Mouse (Mus musculus): Measurements from ENCODE around the gene Itk. TPM values are rescaled to one million over a fixed set of nuclear protein-coding genes. Genes with fewer than 3 reads are reported as not detected.

Gene Itk
- polyA plus RNA-seq, 1 experiment from 2014 or later: 0.33 TPM

DNA sequence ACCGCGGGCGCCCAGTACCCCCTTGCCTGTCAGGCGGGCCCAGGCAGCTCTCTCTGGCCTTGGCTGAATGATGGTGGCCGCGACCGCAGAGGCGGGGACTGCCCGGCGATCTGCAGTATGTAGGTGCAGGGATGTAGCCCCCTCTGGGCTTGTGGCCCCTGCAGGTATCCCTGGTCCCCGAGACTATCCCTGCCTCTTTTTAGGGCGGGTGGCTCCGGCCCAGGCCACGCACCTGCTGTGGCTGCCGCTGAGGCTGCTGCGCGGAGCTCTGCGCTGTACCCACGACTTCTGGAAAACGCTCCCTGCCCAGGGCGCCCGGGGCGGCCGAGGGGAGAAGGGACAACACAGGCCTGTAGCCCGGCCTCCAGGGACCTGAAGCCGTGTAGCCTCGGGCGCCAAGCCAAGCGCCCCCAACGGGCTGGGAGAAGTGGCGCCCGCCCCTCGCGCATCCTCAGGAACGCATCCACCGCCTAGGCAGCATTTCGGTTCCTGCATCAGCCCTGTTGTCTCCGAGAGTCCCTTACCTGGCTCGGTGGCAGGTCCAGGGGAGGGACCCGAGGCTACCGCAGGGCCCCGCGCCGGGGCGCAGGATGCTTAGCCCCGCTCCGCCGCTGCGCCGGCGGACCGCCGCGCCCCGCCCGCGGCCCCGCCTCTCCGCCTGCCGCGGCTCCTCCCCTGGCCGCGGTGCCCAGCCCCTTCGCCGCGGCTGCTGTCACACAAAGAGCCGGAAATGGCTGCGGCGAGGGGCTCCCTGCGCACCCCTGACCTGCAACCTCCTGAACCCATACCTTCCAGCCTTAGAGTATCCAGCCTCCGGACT is 77.4 kb downstream of the Itk start:
- Histone ChIP-seq H3K4me3 (ENCODE audit: low read length) (peak overlapping the region; percentile 73), H3K4me2 (ENCODE audit: low read depth, low read length) (peak overlapping the region; percentile 98), H3K9ac (ENCODE audit: low read depth, low read length) (peak overlapping the region; percentile 73), H3K27me3 (replicated peaks; ENCODE audit: control insufficient read depth, insufficient read depth, low read length) (no peaks in the 10 kb centered on the region), H3K27ac (ENCODE audit: low read length) (peak overlapping the region; percentile 19; the same call in 1 of the 2 replicates), H3K36me3 (ENCODE audit: control insufficient read depth, insufficient read depth, low read length) (no peaks in the 10 kb centered on the region), H3K4me1 (ENCODE audit: control insufficient read depth, insufficient read depth, low read length) (peaks cover 11% of the 10 kb centered on the region), H3K9me3 (ENCODE audit: control insufficient read depth, low read length) (no peaks in the 10 kb centered on the region)
- peak; percentile 92 for ATAC-seq
- under 1% methylated on average over 53 of the region's 71 CpGs for whole genome bisulfite sequencing

DNA sequence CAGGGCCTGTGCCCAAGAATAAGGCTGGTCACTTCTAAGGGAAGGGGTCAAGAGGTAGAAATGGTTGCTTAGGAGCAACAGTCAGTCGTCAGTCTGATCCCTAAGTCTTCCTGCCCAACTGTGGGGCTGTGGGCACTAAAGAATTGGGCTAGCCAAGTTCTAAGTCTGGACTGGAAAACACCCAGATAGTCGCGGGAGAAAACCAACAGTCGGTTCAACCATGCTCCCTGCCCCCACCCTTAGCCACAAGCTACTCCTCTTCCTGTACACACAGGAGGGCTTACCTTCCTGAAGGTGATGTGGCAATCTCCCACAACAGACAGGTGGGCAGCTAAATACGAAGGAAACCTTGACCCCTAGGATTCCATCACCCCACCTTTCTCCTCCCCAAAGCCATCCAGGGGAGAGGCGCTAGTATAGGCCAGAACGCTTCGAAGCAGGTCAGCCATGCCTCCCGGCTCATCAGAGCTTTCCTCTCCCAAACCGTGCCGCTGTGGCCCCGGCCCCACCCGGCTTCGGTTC is 78.1 kb downstream of the Itk start:
- Histone ChIP-seq H3K9ac (ENCODE audit: low read depth, low read length) (peak overlapping the region; percentile 73), H3K4me1 (ENCODE audit: control insufficient read depth, insufficient read depth, low read length) (peaks cover 11% of the 10 kb centered on the region), H3K9me3 (ENCODE audit: control insufficient read depth, low read length) (no peaks in the 10 kb centered on the region), H3K27me3 (replicated peaks; ENCODE audit: control insufficient read depth, insufficient read depth, low read length) (no peaks in the 10 kb centered on the region), H3K4me3 (ENCODE audit: low read length) (peak overlapping the region; percentile 73), H3K4me2 (ENCODE audit: low read depth, low read length) (peak overlapping the region; percentile 98), H3K36me3 (ENCODE audit: control insufficient read depth, insufficient read depth, low read length) (no peaks in the 10 kb centered on the region), H3K27ac (ENCODE audit: low read length) (peak overlapping the region; percentile 19; the same call in 1 of the 2 replicates)
- ATAC-seq: peak; percentile 7; the same call in 1 of the 2 replicates
- WGBS: 13% methylated on average over 14 of the region's 14 CpGs

DNA sequence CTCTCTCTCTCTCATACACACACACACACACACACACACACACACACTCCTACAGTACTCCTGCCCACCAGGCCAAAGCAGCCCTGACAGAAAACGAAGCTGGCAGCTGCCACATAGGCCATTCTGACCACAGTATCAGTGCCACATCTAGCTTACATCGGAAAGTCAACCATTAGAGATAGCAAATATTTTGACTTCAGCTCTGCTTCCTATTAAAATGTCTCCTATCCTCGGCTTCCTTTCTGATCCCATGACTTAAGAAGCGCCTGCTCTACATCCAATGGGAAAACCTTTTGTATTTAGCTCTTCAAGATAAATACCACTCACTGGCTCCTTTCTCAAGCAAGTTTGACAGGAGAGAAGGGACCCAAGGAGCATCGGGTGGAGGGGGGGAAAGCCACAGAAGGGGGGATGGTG is 78.7 kb downstream of the Itk start:
- H3K27me3 ChIP-seq (replicated peaks; ENCODE audit: control insufficient read depth, insufficient read depth, low read length): no peaks in the 10 kb centered on the region
- no peak overlapping the region for H3K4me3 ChIP-seq (ENCODE audit: low read length)
- H3K27ac ChIP-seq (ENCODE audit: low read length): no peak overlapping the region
- no peak for ATAC-seq
- no peak overlapping the region for H3K9ac ChIP-seq (ENCODE audit: low read depth, low read length)
- 69% methylated on average over 5 of the region's 5 CpGs for WGBS
- H3K9me3 ChIP-seq (ENCODE audit: control insufficient read depth, low read length): no peaks in the 10 kb centered on the region
- 0 out of 2 replicates have a peak overlapping the region, but pooled peaks have one; percentile 98 for H3K4me2 ChIP-seq (ENCODE audit: low read depth, low read length)
- H3K36me3 ChIP-seq (ENCODE audit: control insufficient read depth, insufficient read depth, low read length): no peaks in the 10 kb centered on the region
- peaks cover 11% of the 10 kb centered on the region for H3K4me1 ChIP-seq (ENCODE audit: control insufficient read depth, insufficient read depth, low read length)

DNA sequence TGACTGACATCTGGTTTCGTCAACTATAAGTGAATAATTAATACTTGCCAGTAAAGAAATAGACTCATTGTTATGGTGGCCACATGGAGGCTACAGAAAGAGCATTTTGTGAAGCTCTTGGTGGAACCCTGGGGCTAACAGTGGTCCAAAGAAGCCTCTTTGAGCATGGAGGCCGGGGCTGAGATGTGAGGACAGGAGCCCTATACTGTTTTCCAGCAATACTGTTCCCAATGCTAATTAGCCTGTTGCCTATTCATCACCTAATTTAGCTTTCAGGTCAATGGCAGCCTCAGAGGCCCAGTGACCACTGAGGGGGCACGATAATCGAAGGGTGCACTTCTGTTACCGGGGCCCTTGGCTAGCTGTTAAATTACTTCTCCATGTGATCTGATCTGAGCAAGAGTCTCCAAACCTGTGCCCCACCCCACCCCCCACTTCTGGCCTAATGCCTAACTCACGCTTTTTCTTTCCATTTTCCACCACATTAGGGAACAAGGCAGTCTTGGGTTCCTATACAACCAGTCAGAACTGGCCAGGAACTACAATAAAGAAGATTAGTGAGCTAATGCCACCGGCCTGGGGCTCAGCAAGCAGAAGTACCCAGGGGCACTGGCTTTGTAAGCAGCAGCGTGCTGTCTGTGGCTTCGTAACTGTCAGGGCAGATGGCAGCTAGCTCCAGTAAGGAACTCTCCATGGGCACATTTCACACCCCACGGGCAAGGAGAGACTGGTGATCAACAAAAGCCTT is 79.3 kb downstream of the Itk start:
- H3K27ac ChIP-seq (ENCODE audit: low read length): no peak overlapping the region
- peaks cover 11% of the 10 kb centered on the region for H3K4me1 ChIP-seq (ENCODE audit: control insufficient read depth, insufficient read depth, low read length)
- H3K9me3 ChIP-seq (ENCODE audit: control insufficient read depth, low read length): no peaks in the 10 kb centered on the region
- H3K9ac ChIP-seq (ENCODE audit: low read depth, low read length): no peak overlapping the region
- no peaks in the 10 kb centered on the region for H3K36me3 ChIP-seq (ENCODE audit: control insufficient read depth, insufficient read depth, low read length)
- no peak overlapping the region for H3K4me2 ChIP-seq (ENCODE audit: low read depth, low read length)
- 73% methylated on average over 10 of the region's 10 CpGs for WGBS
- no peak for ATAC-seq
- no peak overlapping the region for H3K4me3 ChIP-seq (ENCODE audit: low read length)
- no peaks in the 10 kb centered on the region for H3K27me3 ChIP-seq (replicated peaks; ENCODE audit: control insufficient read depth, insufficient read depth, low read length)

DNA sequence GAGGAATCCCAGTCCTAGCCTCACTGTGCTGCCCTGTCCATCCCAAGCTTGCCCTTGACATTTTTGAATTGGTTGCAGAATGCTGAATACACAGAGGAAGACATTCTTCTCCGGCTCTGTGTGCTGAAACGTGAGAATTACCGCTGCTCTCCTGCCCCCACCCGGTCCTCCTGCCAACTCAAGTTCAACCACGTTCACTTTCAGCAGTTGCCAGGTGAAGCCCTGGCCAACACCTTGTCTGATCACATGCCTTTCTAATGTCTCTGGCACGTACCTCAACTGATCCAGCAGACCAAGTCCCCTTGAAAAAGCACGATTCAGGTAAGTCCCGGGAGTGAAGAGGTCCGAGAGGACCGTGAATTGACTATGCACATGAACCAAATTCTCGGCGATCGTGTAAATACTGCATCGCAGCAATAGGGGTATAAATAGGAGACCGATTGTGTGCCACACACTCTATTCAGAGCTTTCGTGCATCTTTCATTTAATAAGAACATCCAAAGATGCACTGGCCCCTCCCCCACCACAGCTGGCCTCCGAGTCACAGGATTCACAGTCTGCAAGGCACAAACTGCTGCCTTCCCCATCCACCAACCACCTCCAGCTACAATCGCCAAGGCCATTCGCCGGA is 80.1 kb downstream of the Itk start:
- no peaks in the 10 kb centered on the region for H3K36me3 ChIP-seq (ENCODE audit: control insufficient read depth, insufficient read depth, low read length)
- no peaks in the 10 kb centered on the region for H3K9me3 ChIP-seq (ENCODE audit: control insufficient read depth, low read length)
- H3K27ac ChIP-seq (ENCODE audit: low read length): no peak overlapping the region
- H3K4me2 ChIP-seq (ENCODE audit: low read depth, low read length): no peak overlapping the region
- no peak for ATAC-seq
- peaks cover 11% of the 10 kb centered on the region for H3K4me1 ChIP-seq (ENCODE audit: control insufficient read depth, insufficient read depth, low read length)
- H3K27me3 ChIP-seq (replicated peaks; ENCODE audit: control insufficient read depth, insufficient read depth, low read length): no peaks in the 10 kb centered on the region
- H3K4me3 ChIP-seq (ENCODE audit: low read length): no peak overlapping the region
- no peak overlapping the region for H3K9ac ChIP-seq (ENCODE audit: low read depth, low read length)
- 80% methylated on average over 20 of the region's 20 CpGs for WGBS

DNA sequence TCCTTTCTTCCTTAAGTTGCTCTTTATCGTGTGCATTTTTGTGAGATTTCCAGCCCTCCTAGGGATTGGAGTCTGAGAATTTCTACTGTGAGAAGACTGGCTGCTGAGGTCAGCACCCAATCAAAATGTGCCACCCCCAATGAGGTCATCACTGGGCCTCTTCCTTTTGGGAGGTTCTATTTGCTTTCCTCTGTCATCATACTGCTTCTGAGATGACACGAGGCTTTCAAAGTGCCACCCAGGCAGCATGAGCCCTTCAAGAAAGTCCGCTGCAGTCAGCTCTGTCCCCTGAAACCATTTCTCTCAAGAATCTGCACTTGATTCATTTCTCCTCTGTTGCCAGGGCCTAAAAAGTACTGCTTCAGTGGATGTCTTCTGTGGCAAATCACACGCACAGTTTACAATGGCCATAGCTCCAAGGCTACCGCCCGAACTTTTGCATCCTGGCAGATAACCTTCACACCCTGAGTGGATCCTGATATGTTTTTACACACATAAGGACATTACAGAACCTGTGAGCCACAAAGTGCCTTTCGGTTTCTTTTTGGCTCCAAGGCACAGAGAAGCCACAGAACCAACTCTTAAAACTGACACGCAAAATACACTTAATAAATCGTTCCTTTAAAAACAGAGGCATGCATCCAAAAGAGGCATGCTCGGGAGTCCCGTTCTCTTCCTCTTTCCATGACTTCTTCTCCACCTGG is 80.9 kb downstream of the Itk start:
- no peak overlapping the region for H3K27ac ChIP-seq (ENCODE audit: low read length)
- no peak overlapping the region for H3K9ac ChIP-seq (ENCODE audit: low read depth, low read length)
- no peaks in the 10 kb centered on the region for H3K9me3 ChIP-seq (ENCODE audit: control insufficient read depth, low read length)
- H3K4me2 ChIP-seq (ENCODE audit: low read depth, low read length): no peak overlapping the region
- no peak for ATAC-seq
- 82% methylated on average over 11 of the region's 11 CpGs for WGBS
- no peaks in the 10 kb centered on the region for H3K36me3 ChIP-seq (ENCODE audit: control insufficient read depth, insufficient read depth, low read length)
- H3K27me3 ChIP-seq (replicated peaks; ENCODE audit: control insufficient read depth, insufficient read depth, low read length): no peaks in the 10 kb centered on the region
- no peak overlapping the region for H3K4me3 ChIP-seq (ENCODE audit: low read length)
- peaks cover 11% of the 10 kb centered on the region for H3K4me1 ChIP-seq (ENCODE audit: control insufficient read depth, insufficient read depth, low read length)

DNA sequence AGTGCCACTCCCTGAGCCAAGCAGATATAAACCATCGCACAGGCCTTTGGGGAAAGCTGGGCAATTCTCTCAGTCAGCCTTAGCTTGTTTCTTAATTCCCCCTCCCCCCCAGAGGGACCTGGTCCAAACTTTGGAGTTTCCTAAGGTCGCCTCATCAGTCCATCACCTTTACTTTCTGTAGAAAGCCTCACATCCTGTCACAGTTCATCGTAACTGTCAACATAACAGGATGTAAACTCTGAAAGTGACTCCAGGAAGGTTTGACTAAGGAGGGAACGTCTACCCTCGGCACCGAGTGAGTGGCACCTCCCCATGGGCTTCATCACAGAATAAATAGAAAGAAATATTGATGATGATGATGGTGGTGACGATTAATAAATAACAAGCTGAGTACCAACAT is 81.5 kb downstream of the Itk start:
- H3K4me1 ChIP-seq (ENCODE audit: control insufficient read depth, insufficient read depth, low read length): peaks cover 10% of the 10 kb centered on the region
- no peak overlapping the region for H3K4me3 ChIP-seq (ENCODE audit: low read length)
- no peak overlapping the region for H3K4me2 ChIP-seq (ENCODE audit: low read depth, low read length)
- WGBS: 83% methylated on average over 7 of the region's 7 CpGs
- no peak overlapping the region for H3K27ac ChIP-seq (ENCODE audit: low read length)
- no peaks in the 10 kb centered on the region for H3K9me3 ChIP-seq (ENCODE audit: control insufficient read depth, low read length)
- no peaks in the 10 kb centered on the region for H3K27me3 ChIP-seq (replicated peaks; ENCODE audit: control insufficient read depth, insufficient read depth, low read length)
- no peak for ATAC-seq
- no peak overlapping the region for H3K9ac ChIP-seq (ENCODE audit: low read depth, low read length)
- H3K36me3 ChIP-seq (ENCODE audit: control insufficient read depth, insufficient read depth, low read length): no peaks in the 10 kb centered on the region

DNA sequence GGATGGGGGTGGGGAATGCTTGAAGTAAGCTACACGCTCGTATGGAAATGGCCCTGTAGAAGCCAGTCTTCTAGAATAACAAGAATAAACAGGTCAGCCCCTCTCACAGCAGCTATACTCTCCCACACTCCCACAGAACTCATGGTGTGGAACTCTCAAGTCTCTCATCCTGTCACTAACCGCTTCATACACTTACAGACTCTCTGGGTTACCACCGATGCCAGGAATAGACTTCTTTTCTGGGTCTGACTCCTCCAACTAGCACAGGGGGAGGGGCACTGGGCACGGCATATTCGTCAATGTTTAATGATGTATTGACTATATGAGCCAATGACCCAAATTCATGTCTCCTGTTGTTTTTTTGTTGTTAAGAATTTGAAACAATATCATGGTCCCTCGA is 82.5 kb downstream of the Itk start:
- Histone ChIP-seq H3K27me3 (replicated peaks; ENCODE audit: control insufficient read depth, insufficient read depth, low read length) (no peaks in the 10 kb centered on the region), H3K9me3 (ENCODE audit: control insufficient read depth, low read length) (no peaks in the 10 kb centered on the region), H3K27ac (ENCODE audit: low read length) (no peak overlapping the region), H3K4me3 (ENCODE audit: low read length) (no peak overlapping the region), H3K4me1 (ENCODE audit: control insufficient read depth, insufficient read depth, low read length) (peaks cover 5% of the 10 kb centered on the region), H3K4me2 (ENCODE audit: low read depth, low read length) (no peak overlapping the region), H3K9ac (ENCODE audit: low read depth, low read length) (no peak overlapping the region), H3K36me3 (ENCODE audit: control insufficient read depth, insufficient read depth, low read length) (no peaks in the 10 kb centered on the region)
- no peak for ATAC-seq
- WGBS: 84% methylated on average over 7 of the region's 7 CpGs
